Mouse (Mus musculus): ENCODE measurements around the gene Vmn2r56. TPM values are rescaled to one million over a fixed set of nuclear protein-coding genes. Genes with fewer than 3 reads are reported as not detected.
"Not testable (repeated sequence)": the region's sequence is repeated elsewhere in the genome, so short reads cannot be mapped to it uniquely, and the experiment has no call there.

The Vmn2r56 gene
- polyA plus RNA-seq, 1 experiment: not detected

DNA sequence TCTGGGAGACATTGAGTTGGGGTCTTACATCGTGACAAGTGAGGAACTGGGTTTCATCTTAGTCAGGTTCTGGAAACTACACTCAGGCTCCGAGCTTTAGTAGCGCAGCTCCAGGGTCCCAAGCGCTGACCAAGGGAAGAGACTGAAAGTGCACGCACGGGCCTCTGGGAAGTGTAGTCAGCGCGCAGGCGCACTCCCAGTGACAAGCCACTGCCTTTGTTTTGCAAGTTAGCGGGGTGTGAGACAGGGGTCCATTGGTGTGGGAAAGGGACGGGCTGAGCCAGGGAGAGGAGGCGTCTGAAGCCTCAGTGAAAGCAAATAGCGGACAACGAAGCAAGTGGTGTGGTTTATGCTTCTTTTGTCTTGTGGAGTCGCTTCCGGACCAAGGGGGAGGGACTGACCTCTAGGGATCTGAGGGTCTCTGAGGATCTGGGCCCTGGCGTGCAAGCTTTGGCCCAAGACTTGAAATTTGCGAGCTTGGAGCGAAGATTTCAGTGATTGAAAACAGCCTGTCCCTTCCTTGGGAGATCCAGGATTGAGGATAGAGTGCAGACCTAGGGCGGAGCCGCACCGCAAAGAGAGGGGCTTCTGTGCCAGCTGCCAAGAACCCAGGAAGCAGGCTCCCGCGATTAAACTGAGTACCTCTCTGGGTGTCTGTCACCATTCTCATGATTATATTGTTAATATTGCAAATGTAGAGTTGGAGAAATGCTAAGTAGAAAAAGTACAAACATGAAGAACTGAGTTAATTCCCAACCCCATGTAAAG, 14.8 kb upstream of the Vmn2r56 start:
- Histone ChIP-seq H3K79me2 (ENCODE audit: control insufficient read depth, insufficient read depth) (no peaks in the 10 kb centered on the region), H3K36me3 (ENCODE audit: control insufficient read depth, insufficient read depth) (no peaks in the 10 kb centered on the region), H3K4me3 (ENCODE audit: insufficient read depth, poor library complexity, severe bottlenecking) (no peak overlapping the region), H3ac (ENCODE audit: control insufficient read depth, insufficient read length, low read depth) (no peak overlapping the region), H3K27me3 (ENCODE audit: control insufficient read depth, insufficient read depth, insufficient read length) (no peaks in the 10 kb centered on the region), H3K79me3 (ENCODE audit: low read depth) (no peaks in the 10 kb centered on the region)
- TF ChIP-seq CEBPB (IDR thresholded peaks at IDR 0.05; ENCODE audit: low read depth) (no peak), MYOG (IDR thresholded peaks at IDR 0.05; ENCODE audit: control insufficient read depth, extremely low read depth, insufficient read length) (no peak), USF1 (IDR thresholded peaks at IDR 0.05; ENCODE audit: low read depth) (no peak), FOSL1 (IDR thresholded peaks at IDR 0.05; ENCODE audit: insufficient read depth, low read length, poor library complexity, severe bottlenecking) (no peak), CTCF (IDR thresholded peaks at IDR 0.05; ENCODE audit: control insufficient read depth, insufficient read depth, insufficient read length) (no peak), MAX (IDR thresholded peaks at IDR 0.05) (no peak), MYOD1 (IDR thresholded peaks at IDR 0.05; ENCODE audit: control insufficient read depth, insufficient read length, low read depth) (no peak)

- H3K79me3 ChIP-seq (ENCODE audit: low read depth); H3K36me3 ChIP-seq (ENCODE audit: control insufficient read depth, insufficient read depth); H3K4me3 ChIP-seq (ENCODE audit: insufficient read depth, poor library complexity, severe bottlenecking); H3K79me2 ChIP-seq (ENCODE audit: control insufficient read depth, insufficient read depth); H3ac ChIP-seq (ENCODE audit: control insufficient read depth, insufficient read length, low read depth); H3K27me3 ChIP-seq (ENCODE audit: control insufficient read depth, insufficient read depth, insufficient read length): not testable (repeated sequence)
Observed at GRCm38 (mm10) chr7:12684903-12685302, 49.9 kb downstream of the Vmn2r56 start, which contains the start of gene Vmn2r55. Gene Vmn2r55 (minus strand): TSS chr7:12685003.

GRCm38 (mm10) chr7:12640219-12640618, 94.6 kb downstream of the Vmn2r56 start, which contains the start of gene Vmn2r54:
Gene Vmn2r54 (minus strand): TSS chr7:12640319.
- H3K79me3 ChIP-seq (ENCODE audit: low read depth); H3K4me3 ChIP-seq (ENCODE audit: insufficient read depth, poor library complexity, severe bottlenecking); H3K27me3 ChIP-seq (ENCODE audit: control insufficient read depth, insufficient read depth, insufficient read length); H3ac ChIP-seq (ENCODE audit: control insufficient read depth, insufficient read length, low read depth); H3K36me3 ChIP-seq (ENCODE audit: control insufficient read depth, insufficient read depth); H3K79me2 ChIP-seq (ENCODE audit: control insufficient read depth, insufficient read depth): not testable (repeated sequence)

Other genes with a start within 250 kb of the Vmn2r56 start
- not detected for gene 2900092C05Rik, start 222.5 kb downstream of the Vmn2r56 start, polyA plus RNA-seq (2012; fragmentation: generic; extraction: Trizol)
- gene Vmn2r53, start 126.2 kb downstream of the Vmn2r56 start, polyA plus RNA-seq (2012; fragmentation: generic; extraction: Trizol): not detected
- gene Vmn2r54, start 94.7 kb downstream of the Vmn2r56 start, polyA plus RNA-seq (2012; fragmentation: generic; extraction: Trizol): not detected
- gene Vmn2r55, start 50.0 kb downstream of the Vmn2r56 start, polyA plus RNA-seq (2012; fragmentation: generic; extraction: Trizol): not detected
- 0.05 TPM for gene Zscan18, start 68.6 kb upstream of the Vmn2r56 start, polyA plus RNA-seq (2012; fragmentation: generic; extraction: Trizol)
- gene Zfp329, start 83.9 kb upstream of the Vmn2r56 start, polyA plus RNA-seq (2012; fragmentation: generic; extraction: Trizol): 0.75 TPM
- 5.6 TPM for gene Zfp110, start 99.8 kb upstream of the Vmn2r56 start, polyA plus RNA-seq (2012; fragmentation: generic; extraction: Trizol)
- gene Zfp128, start 146.2 kb upstream of the Vmn2r56 start, polyA plus RNA-seq (2012; fragmentation: generic; extraction: Trizol): 0.92 TPM
- gene Zscan22, start 162.8 kb upstream of the Vmn2r56 start, polyA plus RNA-seq (2012; fragmentation: generic; extraction: Trizol): 5.1 TPM
- 3,397 TPM for gene Rps5, start 187.3 kb upstream of the Vmn2r56 start, polyA plus RNA-seq (2012; fragmentation: generic; extraction: Trizol)
- 1.6 TPM for gene Rnf225, start 192.4 kb upstream of the Vmn2r56 start, polyA plus RNA-seq (2012; fragmentation: generic; extraction: Trizol)
- gene Zfp324, start 230.8 kb upstream of the Vmn2r56 start, polyA plus RNA-seq (2012; fragmentation: generic; extraction: Trizol): 4.6 TPM
- 1.7 TPM for gene Zfp446, start 242.8 kb upstream of the Vmn2r56 start, polyA plus RNA-seq (2012; fragmentation: generic; extraction: Trizol)

Data from C2C12 (cell line).